Mouse (Mus musculus) cerebellum, postnatal 4 days (tissue): ENCODE data around the gene Tigd4.
A peak's percentile ranks its signal among the peaks of the same experiment; 100 is the strongest.
"Not testable (repeated sequence)": the region's sequence is repeated elsewhere in the genome, so short reads cannot be mapped to it uniquely, and the experiment has no call there.

Source experiments
- DNase-seq, 2 experiments: peaks; one replicate each; pipeline ENCODE4 v3.0.0; 2022; ENCODE audit warnings: low spot score in 2 of 2, mixed read lengths in 1 of 2

The Tigd4 gene

GRCm38 (mm10) chr3:84593274-84593673 lies at the start of gene Tigd4:
Tigd4 (plus strand) TSS chr3:84593574.
- DNase-seq: no peak

GRCm38 (mm10) chr3:84547177-84547576 lies 46.2 kb upstream of the Tigd4 start:
- DNase-seq: no peak

GRCm38 (mm10) chr3:84555780-84556179 lies 37.6 kb upstream of the Tigd4 start:
- DNase-seq: no peak

GRCm38 (mm10) chr3:84558301-84558700 lies 35.1 kb upstream of the Tigd4 start:
- DNase-seq: no peak

- not testable (repeated sequence) for DNase-seq
These were observed 30.5 kb upstream of the Tigd4 start for GRCm38 (mm10) chr3:84562911-84563310.

GRCm38 (mm10) chr3:84563415-84563814 lies 30.0 kb upstream of the Tigd4 start:
- no peak for DNase-seq

GRCm38 (mm10) chr3:84568540-84568939 lies 24.8 kb upstream of the Tigd4 start:
- no peak for DNase-seq

- DNase-seq: no peak
These were observed 23.8 kb upstream of the Tigd4 start for GRCm38 (mm10) chr3:84569587-84569986.

GRCm38 (mm10) chr3:84570501-84570900 lies 22.9 kb upstream of the Tigd4 start:
- no peak for DNase-seq

- DNase-seq: no peak
These were observed 12.7 kb upstream of the Tigd4 start for GRCm38 (mm10) chr3:84580716-84581115.

- no peak for DNase-seq
These were observed 11.7 kb upstream of the Tigd4 start for GRCm38 (mm10) chr3:84581696-84582022.

- peak; percentile 95 to 97 for DNase-seq
These were observed 11.1 kb upstream of the Tigd4 start, which contains the start of gene Arfip1 for GRCm38 (mm10) chr3:84582023-84582912. Arfip1 (minus strand) TSS chr3:84582625.

GRCm38 (mm10) chr3:84582913-84583276 lies 10.5 kb upstream of the Tigd4 start:
- DNase-seq: no peak

- DNase-seq: no peak
These were observed 6.6 kb upstream of the Tigd4 start for GRCm38 (mm10) chr3:84586736-84587135.

- DNase-seq: no peak
These were observed 1.7 kb downstream of the Tigd4 start for GRCm38 (mm10) chr3:84594894-84595676.

GRCm38 (mm10) chr3:84595677-84596234 lies 2.4 kb downstream of the Tigd4 start:
- no peak for DNase-seq

- no peak for DNase-seq
These were observed 4.8 kb downstream of the Tigd4 start for GRCm38 (mm10) chr3:84597996-84598734.

GRCm38 (mm10) chr3:84598756-84599155 lies 5.4 kb downstream of the Tigd4 start:
- DNase-seq: no peak

- DNase-seq: no peak
These were observed 8.6 kb downstream of the Tigd4 start for GRCm38 (mm10) chr3:84601870-84602495.

GRCm38 (mm10) chr3:84602759-84603158 lies 9.4 kb downstream of the Tigd4 start:
- no peak for DNase-seq

- no peak for DNase-seq
These were observed 9.8 kb downstream of the Tigd4 start for GRCm38 (mm10) chr3:84603212-84603611.
